Mouse (Mus musculus): Measurements from ENCODE around the gene Acpp. TPM values are rescaled to one million over a fixed set of nuclear protein-coding genes. Genes with fewer than 3 reads are reported as not detected.

Gene Acpp
- total RNA-seq, 1 experiment from 2014 or later: 4.5 TPM

DNA sequence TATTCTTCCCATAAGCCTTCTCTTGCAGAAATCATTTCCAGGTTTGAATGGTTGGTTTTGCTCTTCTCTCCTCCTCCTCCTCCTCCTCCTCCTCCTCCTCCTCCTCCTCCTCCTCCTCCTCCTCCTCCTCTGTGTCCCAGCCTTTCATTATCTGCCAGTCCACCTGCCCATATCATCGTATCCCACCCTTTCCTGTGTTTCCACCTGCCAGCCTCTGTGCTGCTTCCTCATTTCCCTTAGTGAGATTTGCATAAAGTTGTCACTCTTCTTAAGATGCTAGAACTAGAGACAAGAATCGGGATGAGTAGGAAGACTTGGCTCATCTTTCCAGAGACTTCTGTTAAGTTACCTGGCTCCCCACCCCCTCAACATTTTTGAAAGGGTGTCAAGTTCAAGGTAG lies 73.0 kb downstream of the Acpp start:
- no peak for ATAC-seq (replicated peaks in 1 of 2; ENCODE audit: insufficient read depth in 1 of 2, low FRiP score in 2 of 2, low TSS enrichment in 1 of 2, low read depth in 1 of 2, poor library complexity in 2 of 2, severe bottlenecking in 2 of 2)

GRCm38 (mm10) chr9:104262823-104263352 lies 74.7 kb downstream of the Acpp start, which contains the start of gene Dnajc13:
Dnajc13 (minus strand) TSS chr9:104262930.
- ATAC-seq (replicated peaks in 1 of 2; ENCODE audit: insufficient read depth in 1 of 2, low FRiP score in 2 of 2, low TSS enrichment in 1 of 2, low read depth in 1 of 2, poor library complexity in 2 of 2, severe bottlenecking in 2 of 2): peak; percentile 88 to 94

GRCm38 (mm10) chr9:104262016-104262762 lies 75.4 kb downstream of the Acpp start:
- ATAC-seq (replicated peaks in 1 of 2; ENCODE audit: insufficient read depth in 1 of 2, low FRiP score in 2 of 2, low TSS enrichment in 1 of 2, low read depth in 1 of 2, poor library complexity in 2 of 2, severe bottlenecking in 2 of 2): peak; percentile 12 to 14; a peak in 2 of 4 replicates

DNA sequence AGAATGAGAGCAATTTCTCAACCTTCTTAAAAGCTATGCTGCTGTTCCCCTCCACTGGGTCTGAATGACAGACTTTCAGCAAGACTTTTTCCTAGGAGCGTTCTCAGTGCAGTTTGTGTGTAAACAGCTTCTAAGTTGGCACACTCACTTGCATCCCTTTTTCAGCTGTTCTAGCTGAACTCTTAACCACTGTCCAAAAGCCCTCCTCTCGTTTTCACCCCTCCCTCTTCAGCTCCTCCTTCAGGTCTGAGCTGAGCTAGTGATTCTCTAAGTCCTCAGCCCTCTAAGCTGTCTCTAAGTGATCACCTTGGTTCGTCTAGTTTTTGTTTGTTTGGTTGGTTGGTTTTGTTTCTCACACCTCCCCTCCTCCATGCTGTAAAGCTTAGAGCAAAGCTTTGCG lies 77.2 kb downstream of the Acpp start:
- ATAC-seq (replicated peaks in 1 of 2; ENCODE audit: insufficient read depth in 1 of 2, low FRiP score in 2 of 2, low TSS enrichment in 1 of 2, low read depth in 1 of 2, poor library complexity in 2 of 2, severe bottlenecking in 2 of 2): no peak

DNA sequence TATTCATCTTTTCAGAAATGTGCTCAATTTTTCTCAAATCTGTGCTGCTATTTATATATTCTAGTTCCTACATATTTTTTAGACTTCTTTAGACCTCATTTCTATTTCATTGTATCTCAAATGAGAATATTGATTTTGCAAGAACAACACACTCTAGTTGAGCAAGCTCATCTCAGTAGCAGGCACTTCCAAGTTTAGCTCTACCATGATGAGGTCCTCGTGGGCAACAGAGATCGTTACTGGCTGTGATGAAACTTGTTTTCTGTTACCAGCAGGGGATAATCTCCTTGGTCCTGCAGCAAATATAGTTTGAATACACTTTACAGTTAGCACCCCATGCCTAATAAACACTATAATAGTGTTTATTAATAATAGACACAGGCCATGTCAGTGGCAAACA lies 81.5 kb downstream of the Acpp start:
- ATAC-seq (replicated peaks in 1 of 2; ENCODE audit: insufficient read depth in 1 of 2, low FRiP score in 2 of 2, low TSS enrichment in 1 of 2, low read depth in 1 of 2, poor library complexity in 2 of 2, severe bottlenecking in 2 of 2): no peak

- no peak for ATAC-seq (replicated peaks in 1 of 2; ENCODE audit: insufficient read depth in 1 of 2, low FRiP score in 2 of 2, low TSS enrichment in 1 of 2, low read depth in 1 of 2, poor library complexity in 2 of 2, severe bottlenecking in 2 of 2)
Measured at GRCm38 (mm10) chr9:104254408-104255180, 83.0 kb downstream of the Acpp start.

- no peak for ATAC-seq (replicated peaks in 1 of 2; ENCODE audit: insufficient read depth in 1 of 2, low FRiP score in 2 of 2, low TSS enrichment in 1 of 2, low read depth in 1 of 2, poor library complexity in 2 of 2, severe bottlenecking in 2 of 2)
Measured at GRCm38 (mm10) chr9:104252637-104253036, 84.9 kb downstream of the Acpp start.

DNA sequence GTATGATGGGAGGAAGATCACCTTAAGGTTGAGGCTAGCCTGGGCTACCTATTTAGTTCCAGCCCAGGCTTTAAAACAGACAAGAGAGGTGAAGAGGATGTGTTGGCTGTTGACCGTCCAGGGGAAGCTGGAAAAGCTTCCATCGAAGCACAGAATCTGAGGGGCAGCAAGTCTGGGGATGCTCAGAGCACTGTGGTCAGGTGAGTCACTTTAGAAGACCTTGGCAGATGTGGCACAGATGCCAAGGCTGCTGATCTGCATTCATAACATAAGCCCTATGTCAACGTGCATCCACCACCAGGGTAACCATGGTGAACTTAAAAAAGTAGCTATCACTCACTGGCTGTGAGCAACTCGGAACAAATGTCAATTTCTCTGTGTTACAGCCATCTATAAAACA lies 85.9 kb downstream of the Acpp start:
- no peak for ATAC-seq (replicated peaks in 1 of 2; ENCODE audit: insufficient read depth in 1 of 2, low FRiP score in 2 of 2, low TSS enrichment in 1 of 2, low read depth in 1 of 2, poor library complexity in 2 of 2, severe bottlenecking in 2 of 2)

DNA sequence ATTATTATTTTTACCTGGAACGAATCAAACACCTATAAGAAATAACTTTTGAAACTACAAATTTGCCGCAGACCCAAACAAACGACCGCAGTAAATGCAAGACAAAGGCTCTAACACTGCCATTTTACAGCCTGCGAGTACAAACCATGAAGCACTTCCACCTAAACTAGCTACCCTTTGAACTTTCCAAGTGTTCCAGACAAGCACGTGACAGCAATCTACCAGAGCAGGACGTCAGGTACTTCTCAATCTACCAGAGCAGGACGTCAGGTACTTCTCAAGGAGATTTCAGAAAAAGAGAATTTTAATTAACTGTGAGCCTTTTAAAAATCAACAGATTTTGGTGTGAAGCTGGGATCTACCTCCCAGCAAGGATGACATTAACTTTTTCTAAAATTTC lies 86.4 kb downstream of the Acpp start:
- ATAC-seq (replicated peaks in 1 of 2; ENCODE audit: insufficient read depth in 1 of 2, low FRiP score in 2 of 2, low TSS enrichment in 1 of 2, low read depth in 1 of 2, poor library complexity in 2 of 2, severe bottlenecking in 2 of 2): no peak

DNA sequence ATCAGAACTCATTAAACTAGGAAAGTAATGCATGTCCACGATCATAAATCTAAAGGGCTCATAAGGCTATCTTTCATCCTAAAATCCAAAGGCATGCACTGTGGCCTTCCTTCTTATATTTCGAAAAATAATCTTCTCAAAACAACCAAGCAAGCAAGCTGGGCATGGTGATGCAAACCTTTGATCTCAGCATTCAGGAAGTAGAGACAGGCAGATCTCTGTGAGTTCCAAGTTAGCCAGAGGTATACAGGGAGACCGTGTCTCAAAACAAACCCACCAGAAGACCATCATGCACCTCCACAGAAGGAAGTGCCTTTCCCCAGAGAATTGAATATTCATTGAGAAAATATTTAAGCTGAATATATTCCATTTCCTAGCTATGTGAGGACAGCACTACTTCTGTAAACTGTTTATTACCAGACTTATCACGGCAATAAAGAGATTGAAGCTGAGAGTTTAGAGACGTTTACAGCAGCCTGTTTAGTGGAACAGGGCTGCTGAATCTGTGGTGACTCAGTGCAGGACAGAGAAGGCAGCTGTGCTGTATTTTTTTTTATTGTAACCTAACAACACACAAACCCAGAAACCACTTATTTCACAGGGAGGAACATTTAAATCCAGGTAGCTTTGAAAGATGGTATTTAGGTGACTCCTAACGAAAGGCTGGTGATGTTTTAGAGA lies 90.1 kb downstream of the Acpp start:
- ATAC-seq (replicated peaks in 1 of 2; ENCODE audit: insufficient read depth in 1 of 2, low FRiP score in 2 of 2, low TSS enrichment in 1 of 2, low read depth in 1 of 2, poor library complexity in 2 of 2, severe bottlenecking in 2 of 2): no peak

GRCm38 (mm10) chr9:104243799-104244466 lies 93.6 kb downstream of the Acpp start:
- peak; percentile 63 to 74; a peak in 3 of 4 replicates for ATAC-seq (replicated peaks in 1 of 2; ENCODE audit: insufficient read depth in 1 of 2, low FRiP score in 2 of 2, low TSS enrichment in 1 of 2, low read depth in 1 of 2, poor library complexity in 2 of 2, severe bottlenecking in 2 of 2)

- no peak for ATAC-seq (replicated peaks in 1 of 2; ENCODE audit: insufficient read depth in 1 of 2, low FRiP score in 2 of 2, low TSS enrichment in 1 of 2, low read depth in 1 of 2, poor library complexity in 2 of 2, severe bottlenecking in 2 of 2)
Measured at GRCm38 (mm10) chr9:104240146-104240545, 97.4 kb downstream of the Acpp start.

DNA sequence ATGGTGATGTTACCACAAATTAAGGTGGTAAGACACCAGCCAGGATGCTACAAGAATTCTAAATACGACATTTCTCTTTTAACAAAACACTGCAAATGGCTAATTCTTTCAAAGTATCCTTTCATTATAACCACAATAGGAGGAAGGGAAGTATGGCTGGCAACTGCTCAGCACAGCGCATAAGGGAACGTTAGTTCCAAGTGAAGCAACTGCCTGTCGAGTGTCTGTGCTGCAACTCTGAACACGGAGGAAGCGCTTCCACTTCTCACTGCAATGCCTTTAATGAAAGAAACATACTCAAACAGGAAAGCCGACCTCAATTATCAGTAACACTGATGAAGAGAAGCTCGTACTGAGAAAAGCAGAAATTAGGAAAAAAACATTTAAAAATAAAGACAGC lies 98.5 kb downstream of the Acpp start:
- ATAC-seq (replicated peaks in 1 of 2; ENCODE audit: insufficient read depth in 1 of 2, low FRiP score in 2 of 2, low TSS enrichment in 1 of 2, low read depth in 1 of 2, poor library complexity in 2 of 2, severe bottlenecking in 2 of 2): peak; percentile 35 to 46; a peak in 1 of 4 replicates

Other genes with a start within 250 kb of the Acpp start
- not detected in 2 replicates for gene Ackr4, start 210.8 kb downstream of the Acpp start, total RNA-seq (2017)
- gene Dnajc13, start 74.8 kb downstream of the Acpp start, total RNA-seq (2017): 37.9 and 50.4 TPM in 2 replicates
- not detected in 2 replicates for gene Cpne4, start 209.5 kb upstream of the Acpp start, total RNA-seq (2017)

Measured in hematopoietic stem cell, adult 5-6 weeks (primary cell).